Mouse (Mus musculus): Measurements from ENCODE around the gene Popdc2. TPM values are rescaled to one million over a fixed set of nuclear protein-coding genes. Genes with fewer than 3 reads are reported as not detected.

Popdc2 gene
- polyA plus RNA-seq, 1 experiment from 2014 or later, result 8.9 TPM

- Histone ChIP-seq H3K36me3 (ENCODE audit: control insufficient read depth, insufficient read depth, low read length) (no peaks in the 10 kb centered on the region), H3K9me3 (ENCODE audit: control insufficient read depth, low read length) (no peaks in the 10 kb centered on the region), H3K4me1 (replicated peaks; ENCODE audit: control insufficient read depth, insufficient read depth, low read length) (no peaks in the 10 kb centered on the region), H3K27ac (ENCODE audit: low read length) (no peak overlapping the region), H3K4me3 (ENCODE audit: low read length) (no peak overlapping the region), H3K27me3 (ENCODE audit: control insufficient read depth, insufficient read depth, low read depth, low read length) (no peaks in the 10 kb centered on the region), H3K9ac (ENCODE audit: low read length) (no peak overlapping the region), H3K4me2 (ENCODE audit: low read depth, low read length) (no peak overlapping the region)
- no peak for ATAC-seq (ENCODE audit: low read depth)
- 72% methylated on average over 8 of the region's 8 CpGs for WGBS
Measured at GRCm38 (mm10) chr16:38389284-38389893, 27.4 kb downstream of the Popdc2 start.

GRCm38 (mm10) chr16:38390322-38390721 is 28.3 kb downstream of the Popdc2 start:
- ATAC-seq (ENCODE audit: low read depth), result no peak
- no peak overlapping the region for H3K4me3 ChIP-seq (ENCODE audit: low read length)
- WGBS, result 87% methylated on average over 7 of the region's 7 CpGs

DNA sequence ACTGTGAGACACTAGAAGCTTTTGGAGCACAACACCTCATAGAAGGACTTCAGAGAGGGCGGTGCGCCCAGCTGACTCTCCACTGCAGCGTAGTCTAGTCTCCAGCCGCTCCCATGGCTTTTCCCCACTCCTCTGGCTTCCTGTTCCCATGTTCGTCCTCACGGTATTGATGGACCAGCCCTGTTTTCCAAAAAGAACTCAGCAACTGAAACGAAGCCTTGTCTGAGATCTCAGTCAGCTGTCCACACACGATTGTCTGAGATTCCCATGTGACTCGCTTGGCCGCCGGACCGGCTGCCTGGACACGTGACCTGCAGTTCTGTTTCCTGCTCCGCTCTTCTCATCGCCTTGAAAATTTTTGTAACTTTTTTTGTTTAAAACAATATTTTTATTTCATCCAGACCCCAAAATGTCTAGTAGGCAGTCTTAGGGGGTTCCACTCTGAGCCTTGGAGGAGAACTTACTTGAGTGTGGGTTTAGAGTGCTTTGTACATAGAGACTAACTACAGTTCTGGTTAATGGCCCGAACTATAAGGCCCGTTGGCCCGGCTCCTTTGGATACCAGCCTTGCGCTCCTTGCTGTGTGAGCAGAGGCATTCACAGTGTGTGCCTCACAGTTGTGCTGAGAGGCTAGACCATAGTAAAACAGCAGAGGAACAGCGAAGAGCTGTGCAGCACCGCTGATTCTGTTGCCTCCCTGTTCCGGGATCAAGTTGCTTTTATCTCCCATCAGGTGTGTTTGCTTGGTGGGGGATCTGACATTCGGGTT is 30.3 kb downstream of the Popdc2 start:
- no peak for ATAC-seq (ENCODE audit: low read depth)
- H3K9me3 ChIP-seq (ENCODE audit: control insufficient read depth, low read length), result no peaks in the 10 kb centered on the region
- 62% methylated on average over 23 of the region's 23 CpGs for WGBS
- 0 out of 2 replicates have a peak overlapping the region, but pooled peaks have one; percentile 9 for H3K4me2 ChIP-seq (ENCODE audit: low read depth, low read length)
- H3K4me1 ChIP-seq (replicated peaks; ENCODE audit: control insufficient read depth, insufficient read depth, low read length), result peaks cover 5% of the 10 kb centered on the region
- no peak overlapping the region for H3K27ac ChIP-seq (ENCODE audit: low read length)
- no peaks in the 10 kb centered on the region for H3K36me3 ChIP-seq (ENCODE audit: control insufficient read depth, insufficient read depth, low read length)
- H3K9ac ChIP-seq (ENCODE audit: low read length), result no peak overlapping the region
- no peaks in the 10 kb centered on the region for H3K27me3 ChIP-seq (ENCODE audit: control insufficient read depth, insufficient read depth, low read depth, low read length)
- no peak overlapping the region for H3K4me3 ChIP-seq (ENCODE audit: low read length)

More at GRCm38 (mm10) chr16:38390322-38390721, 28.3 kb downstream of the Popdc2 start:
- no peak overlapping the region for H3K9ac ChIP-seq (ENCODE audit: low read length)
- no peaks in the 10 kb centered on the region for H3K9me3 ChIP-seq (ENCODE audit: control insufficient read depth, low read length)
- H3K27me3 ChIP-seq (ENCODE audit: control insufficient read depth, insufficient read depth, low read depth, low read length), result no peaks in the 10 kb centered on the region
- no peak overlapping the region for H3K27ac ChIP-seq (ENCODE audit: low read length)
- no peak overlapping the region for H3K4me2 ChIP-seq (ENCODE audit: low read depth, low read length)
- no peaks in the 10 kb centered on the region for H3K36me3 ChIP-seq (ENCODE audit: control insufficient read depth, insufficient read depth, low read length)
- H3K4me1 ChIP-seq (replicated peaks; ENCODE audit: control insufficient read depth, insufficient read depth, low read length), result no peaks in the 10 kb centered on the region

DNA sequence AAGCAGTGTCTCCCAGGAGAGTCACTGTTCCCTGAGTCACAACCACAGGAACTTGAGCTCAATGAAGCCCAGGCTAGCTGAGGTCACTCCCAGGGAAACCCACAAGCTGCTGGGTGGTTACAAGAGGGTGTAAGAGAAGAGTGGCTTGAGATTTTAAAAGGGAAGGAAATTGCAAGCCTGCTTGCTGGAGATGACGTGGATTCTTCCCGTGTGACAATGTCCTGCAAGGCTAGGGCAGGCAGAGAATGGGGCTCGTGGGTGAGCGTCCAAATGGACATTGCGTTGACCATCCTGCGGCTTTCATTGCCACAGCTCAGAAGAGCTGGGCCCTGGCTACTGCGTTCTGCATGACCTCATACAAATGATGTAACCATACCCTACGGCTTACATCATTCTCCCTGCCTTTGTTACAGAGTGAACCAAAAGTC is 32.2 kb downstream of the Popdc2 start:
- no peak overlapping the region for H3K9ac ChIP-seq (ENCODE audit: low read length)
- H3K9me3 ChIP-seq (ENCODE audit: control insufficient read depth, low read length), result no peaks in the 10 kb centered on the region
- 81% methylated on average over 8 of the region's 8 CpGs for WGBS
- no peaks in the 10 kb centered on the region for H3K36me3 ChIP-seq (ENCODE audit: control insufficient read depth, insufficient read depth, low read length)
- ATAC-seq (ENCODE audit: low read depth), result no peak
- H3K4me3 ChIP-seq (ENCODE audit: low read length), result no peak overlapping the region
- H3K4me2 ChIP-seq (ENCODE audit: low read depth, low read length), result no peak overlapping the region
- H3K4me1 ChIP-seq (replicated peaks; ENCODE audit: control insufficient read depth, insufficient read depth, low read length), result peaks cover 6% of the 10 kb centered on the region
- no peak overlapping the region for H3K27ac ChIP-seq (ENCODE audit: low read length)
- H3K27me3 ChIP-seq (ENCODE audit: control insufficient read depth, insufficient read depth, low read depth, low read length), result no peaks in the 10 kb centered on the region

DNA sequence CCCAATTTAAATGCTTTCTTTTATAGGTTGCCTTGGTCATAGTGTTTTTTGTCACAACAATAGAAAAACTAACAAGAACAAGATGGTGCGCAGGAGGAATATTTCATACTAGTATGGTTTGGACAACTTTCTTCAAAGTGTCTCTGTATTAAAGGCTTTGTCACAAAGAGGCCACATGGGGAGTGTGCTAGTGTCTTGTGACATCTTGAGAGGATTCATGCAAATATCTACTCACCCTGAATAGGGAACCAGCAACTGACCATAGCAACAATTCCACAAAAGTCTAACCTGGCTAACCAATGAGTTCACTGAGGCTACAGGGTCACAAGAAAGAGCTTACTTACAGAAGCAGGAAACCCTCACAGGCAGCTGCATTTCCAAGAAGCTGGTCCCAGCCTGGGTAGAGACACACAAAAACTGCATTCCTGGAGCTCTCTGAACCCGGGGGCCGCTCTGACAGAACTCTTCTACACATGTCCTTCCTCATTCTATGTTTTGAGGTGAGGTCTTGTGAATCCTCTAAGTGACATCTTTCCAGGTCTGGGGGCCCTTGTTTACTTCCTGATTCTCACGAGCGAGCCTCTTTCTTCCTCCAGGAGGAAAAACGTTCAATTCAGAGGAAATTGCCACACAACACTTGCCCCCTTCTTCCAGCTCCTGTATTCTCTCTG is 33.2 kb downstream of the Popdc2 start:
- no peak overlapping the region for H3K27ac ChIP-seq (ENCODE audit: low read length)
- peaks cover 11% of the 10 kb centered on the region for H3K4me1 ChIP-seq (replicated peaks; ENCODE audit: control insufficient read depth, insufficient read depth, low read length)
- no peaks in the 10 kb centered on the region for H3K27me3 ChIP-seq (ENCODE audit: control insufficient read depth, insufficient read depth, low read depth, low read length)
- ATAC-seq (ENCODE audit: low read depth), result no peak
- no peaks in the 10 kb centered on the region for H3K36me3 ChIP-seq (ENCODE audit: control insufficient read depth, insufficient read depth, low read length)
- no peak overlapping the region for H3K9ac ChIP-seq (ENCODE audit: low read length)
- H3K9me3 ChIP-seq (ENCODE audit: control insufficient read depth, low read length), result no peaks in the 10 kb centered on the region
- WGBS, result 53% methylated on average over 6 of the region's 6 CpGs
- H3K4me2 ChIP-seq (ENCODE audit: low read depth, low read length), result no peak overlapping the region
- H3K4me3 ChIP-seq (ENCODE audit: low read length), result no peak overlapping the region

GRCm38 (mm10) chr16:38396155-38396554 is 34.1 kb downstream of the Popdc2 start:
- H3K4me3 ChIP-seq (ENCODE audit: low read length), result no peak overlapping the region
- ATAC-seq (ENCODE audit: low read depth), result peak; percentile 44
- WGBS, result 17% methylated on average over 13 of the region's 13 CpGs
- H3K4me1 ChIP-seq (replicated peaks; ENCODE audit: control insufficient read depth, insufficient read depth, low read length), result peaks cover 11% of the 10 kb centered on the region
- no peak overlapping the region for H3K27ac ChIP-seq (ENCODE audit: low read length)
- no peaks in the 10 kb centered on the region for H3K9me3 ChIP-seq (ENCODE audit: control insufficient read depth, low read length)
- H3K9ac ChIP-seq (ENCODE audit: low read length), result no peak overlapping the region
- no peaks in the 10 kb centered on the region for H3K27me3 ChIP-seq (ENCODE audit: control insufficient read depth, insufficient read depth, low read depth, low read length)
- H3K36me3 ChIP-seq (ENCODE audit: control insufficient read depth, insufficient read depth, low read length), result no peaks in the 10 kb centered on the region
- H3K4me2 ChIP-seq (ENCODE audit: low read depth, low read length), result peak overlapping the region; percentile 19

DNA sequence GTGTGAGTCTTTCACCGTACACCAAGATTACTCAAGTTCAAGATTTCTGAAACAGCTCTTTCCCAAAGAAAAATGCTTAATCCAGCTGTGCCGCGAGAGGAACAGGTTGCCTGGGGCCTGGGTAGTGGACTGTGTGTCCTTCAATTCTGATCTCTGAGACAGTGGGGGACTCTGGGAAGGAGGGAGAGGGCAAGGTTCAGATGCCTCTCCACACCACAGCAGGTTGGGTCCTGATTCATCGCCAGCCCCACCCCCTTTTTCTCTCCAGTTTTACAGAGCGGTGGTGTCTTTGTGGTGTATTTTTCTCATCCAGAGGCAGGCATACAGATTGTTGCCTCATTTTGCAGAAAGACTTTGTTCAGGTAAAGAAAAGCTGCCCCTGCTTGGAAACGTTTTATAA is 36.3 kb downstream of the Popdc2 start:
- Histone ChIP-seq H3K27me3 (ENCODE audit: control insufficient read depth, insufficient read depth, low read depth, low read length) (no peaks in the 10 kb centered on the region), H3K36me3 (ENCODE audit: control insufficient read depth, insufficient read depth, low read length) (no peaks in the 10 kb centered on the region), H3K9me3 (ENCODE audit: control insufficient read depth, low read length) (no peaks in the 10 kb centered on the region), H3K4me2 (ENCODE audit: low read depth, low read length) (no peak overlapping the region), H3K4me3 (ENCODE audit: low read length) (no peak overlapping the region), H3K4me1 (replicated peaks; ENCODE audit: control insufficient read depth, insufficient read depth, low read length) (peaks cover 11% of the 10 kb centered on the region), H3K27ac (ENCODE audit: low read length) (no peak overlapping the region), H3K9ac (ENCODE audit: low read length) (no peak overlapping the region)
- 88% methylated on average over 6 of the region's 6 CpGs for WGBS
- no peak for ATAC-seq (ENCODE audit: low read depth)

GRCm38 (mm10) chr16:38399076-38399475 is 37.1 kb downstream of the Popdc2 start:
- Histone ChIP-seq H3K4me1 (replicated peaks; ENCODE audit: control insufficient read depth, insufficient read depth, low read length) (peaks cover 11% of the 10 kb centered on the region), H3K4me2 (ENCODE audit: low read depth, low read length) (peak overlapping the region; percentile 53), H3K27ac (ENCODE audit: low read length) (no peak overlapping the region; the same call in 1 of the 2 replicates), H3K4me3 (ENCODE audit: low read length) (no peak overlapping the region), H3K27me3 (ENCODE audit: control insufficient read depth, insufficient read depth, low read depth, low read length) (no peaks in the 10 kb centered on the region), H3K9me3 (ENCODE audit: control insufficient read depth, low read length) (no peaks in the 10 kb centered on the region), H3K36me3 (ENCODE audit: control insufficient read depth, insufficient read depth, low read length) (no peaks in the 10 kb centered on the region), H3K9ac (ENCODE audit: low read length) (no peak overlapping the region)
- ATAC-seq (ENCODE audit: low read depth), result no peak
- WGBS, result 69% methylated on average over 3 of the region's 3 CpGs

DNA sequence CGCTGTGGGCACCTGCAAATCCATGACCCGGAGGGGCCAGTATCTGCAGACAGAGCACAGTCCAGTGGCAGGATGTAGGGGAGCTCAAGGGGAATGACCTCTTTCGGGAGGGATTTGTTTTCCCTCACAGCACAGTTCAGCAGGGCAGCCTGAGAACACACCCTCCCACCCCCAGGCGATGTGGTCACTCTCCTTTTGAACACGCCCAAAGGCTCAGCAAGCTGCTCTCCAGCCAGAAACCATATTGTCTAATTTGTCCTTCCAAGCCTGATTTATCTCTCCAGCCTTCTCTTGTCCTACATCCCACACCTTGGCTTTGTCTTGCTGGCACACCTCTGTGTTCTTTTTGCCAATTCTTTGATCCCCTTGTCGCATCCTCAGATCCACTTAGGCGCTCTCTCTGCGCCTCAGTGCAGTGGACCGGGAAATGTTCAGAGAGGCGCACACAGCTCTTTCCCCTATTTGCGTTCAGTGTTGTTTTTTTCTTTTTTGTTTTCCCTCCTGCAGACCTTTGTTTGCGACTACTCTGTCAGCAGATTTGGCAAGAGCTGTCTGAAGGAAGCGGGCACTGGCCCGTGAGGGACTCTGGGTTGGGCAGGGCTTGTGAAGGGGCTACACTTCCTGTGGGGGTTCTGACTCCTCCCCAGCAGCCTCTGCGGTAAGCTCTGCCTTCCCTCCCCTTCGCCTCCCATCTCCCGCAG is 37.7 kb downstream of the Popdc2 start:
- H3K4me3 ChIP-seq (ENCODE audit: low read length), result peak overlapping the region; percentile 23
- WGBS, result 19% methylated on average over 17 of the region's 17 CpGs
- H3K9ac ChIP-seq (ENCODE audit: low read length), result peak overlapping the region; percentile 47
- H3K9me3 ChIP-seq (ENCODE audit: control insufficient read depth, low read length), result no peaks in the 10 kb centered on the region
- H3K36me3 ChIP-seq (ENCODE audit: control insufficient read depth, insufficient read depth, low read length), result no peaks in the 10 kb centered on the region
- H3K27me3 ChIP-seq (ENCODE audit: control insufficient read depth, insufficient read depth, low read depth, low read length), result no peaks in the 10 kb centered on the region
- peak overlapping the region; percentile 32; the same call in 1 of the 2 replicates for H3K27ac ChIP-seq (ENCODE audit: low read length)
- H3K4me1 ChIP-seq (replicated peaks; ENCODE audit: control insufficient read depth, insufficient read depth, low read length), result peaks cover 11% of the 10 kb centered on the region
- peak; percentile 88 for ATAC-seq (ENCODE audit: low read depth)
- peak overlapping the region; percentile 53 for H3K4me2 ChIP-seq (ENCODE audit: low read depth, low read length)
